Mouse (Mus musculus) stomach, postnatal 0 days (tissue): ENCODE data around the gene Tcte2.

ENCODE experiments used
- CTCF ChIP-seq: IDR thresholded peaks from 2 replicates; pipeline ENCODE4 v1.5.1; 2016; ENCODE audit warnings: antibody characterized with exemption, low read depth, mild to moderate bottlenecking, moderate library complexity
- EP300 ChIP-seq: optimal IDR thresholded peaks from 2 replicates; pipeline ENCODE3; 2016; ENCODE audit warnings: antibody characterized with exemption

DNA sequence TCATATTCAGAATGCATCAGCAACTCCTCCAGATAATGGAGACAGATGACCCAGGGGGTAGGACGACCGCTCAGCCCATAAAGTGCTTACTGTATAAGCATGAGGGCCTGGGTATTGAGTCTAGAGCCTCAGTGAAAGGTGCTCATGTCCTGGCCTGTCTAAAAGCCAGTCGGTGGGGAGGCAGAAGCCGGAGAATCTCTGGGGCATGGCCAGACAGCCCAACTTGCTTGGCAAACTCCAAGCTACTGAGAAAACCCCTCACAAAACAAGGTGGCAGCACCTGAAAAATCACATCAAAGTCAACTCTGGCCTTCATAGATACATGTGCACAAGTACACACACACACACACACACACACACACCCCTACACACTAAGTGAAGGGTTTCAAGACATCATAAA, 12.6 kb downstream of the Tcte2 start:
- no peak for TF ChIP-seq CTCF
- TF ChIP-seq EP300: no peak
